Mouse (Mus musculus): ENCODE results near the gene Ntrk2.

Ntrk2 gene

GRCm38 (mm10) chr13:58965826-58966225, 159.5 kb downstream of the Ntrk2 start:
- no peak for DNase-seq (ENCODE audit: low read depth, low spot score)

- no peak for DNase-seq (ENCODE audit: low read depth, low spot score)
These were observed 160.1 kb downstream of the Ntrk2 start for GRCm38 (mm10) chr13:58966466-58966865.

- DNase-seq (ENCODE audit: low read depth, low spot score), result no peak
These were observed 161.8 kb downstream of the Ntrk2 start for GRCm38 (mm10) chr13:58968168-58968567.

- DNase-seq (ENCODE audit: low read depth, low spot score), result peak; percentile 66
These were observed 165.1 kb downstream of the Ntrk2 start for GRCm38 (mm10) chr13:58971449-58971903.

- no peak for DNase-seq (ENCODE audit: low read depth, low spot score)
These were observed 166.1 kb downstream of the Ntrk2 start for GRCm38 (mm10) chr13:58972511-58972910.

- no peak for DNase-seq (ENCODE audit: low read depth, low spot score)
These were observed 190.1 kb downstream of the Ntrk2 start for GRCm38 (mm10) chr13:58996447-58996846.

- DNase-seq (ENCODE audit: low read depth, low spot score), result no peak
These were observed 191.4 kb downstream of the Ntrk2 start for GRCm38 (mm10) chr13:58997763-58998162.

GRCm38 (mm10) chr13:58999373-59000053, 193.1 kb downstream of the Ntrk2 start:
- DNase-seq (ENCODE audit: low read depth, low spot score), result no peak

GRCm38 (mm10) chr13:59002943-59003806, 196.8 kb downstream of the Ntrk2 start:
- no peak for DNase-seq (ENCODE audit: low read depth, low spot score)

- peak; percentile 54 for DNase-seq (ENCODE audit: low read depth, low spot score)
These were observed 197.4 kb downstream of the Ntrk2 start for GRCm38 (mm10) chr13:59003807-59004173.

GRCm38 (mm10) chr13:59004579-59004978, 198.2 kb downstream of the Ntrk2 start:
- DNase-seq (ENCODE audit: low read depth, low spot score), result no peak

- DNase-seq (ENCODE audit: low read depth, low spot score), result no peak
These were observed 203.5 kb downstream of the Ntrk2 start for GRCm38 (mm10) chr13:59009855-59010254.

GRCm38 (mm10) chr13:59010893-59011529, 204.6 kb downstream of the Ntrk2 start:
- peak; percentile 65 for DNase-seq (ENCODE audit: low read depth, low spot score)

- DNase-seq (ENCODE audit: low read depth, low spot score), result peak; percentile 81
These were observed 205.1 kb downstream of the Ntrk2 start for GRCm38 (mm10) chr13:59011530-59011903.

- no peak for DNase-seq (ENCODE audit: low read depth, low spot score)
These were observed 209.0 kb downstream of the Ntrk2 start for GRCm38 (mm10) chr13:59015360-59015759.

- no peak for DNase-seq (ENCODE audit: low read depth, low spot score)
These were observed 210.8 kb downstream of the Ntrk2 start for GRCm38 (mm10) chr13:59017121-59017520.

GRCm38 (mm10) chr13:59022251-59023042, 216.1 kb downstream of the Ntrk2 start:
- no peak for DNase-seq (ENCODE audit: low read depth, low spot score)

GRCm38 (mm10) chr13:59025653-59026052, 219.3 kb downstream of the Ntrk2 start:
- no peak for DNase-seq (ENCODE audit: low read depth, low spot score)

- no peak for DNase-seq (ENCODE audit: low read depth, low spot score)
These were observed 221.1 kb downstream of the Ntrk2 start for GRCm38 (mm10) chr13:59027436-59027835.

- no peak for DNase-seq (ENCODE audit: low read depth, low spot score)
These were observed 222.2 kb downstream of the Ntrk2 start for GRCm38 (mm10) chr13:59028546-59028945.

GRCm38 (mm10) chr13:59030574-59030973, 224.2 kb downstream of the Ntrk2 start:
- DNase-seq (ENCODE audit: low read depth, low spot score), result no peak

Data from mesoderm, embryonic 11.5 days (tissue).